Mouse (Mus musculus) lung, postnatal 0 days (tissue): ENCODE measurements around the gene Ntrk3. TPM values are rescaled to one million over a fixed set of nuclear protein-coding genes. Genes with fewer than 3 reads are reported as not detected.
A peak's percentile ranks its signal among the peaks of the same experiment; 100 is the strongest.

Source experiments
- ATAC-seq: fragments of 200-750 bp; cut with Nextera tagmentation; 2 replicates; pipeline ENCODE4 v1.8.0; 2017; ENCODE audit warnings: moderate library complexity
- DNase-seq: peaks from one replicate; pipeline ENCODE4 v3.0.0-alpha.2; 2016; ENCODE audit warnings: low spot score
- H3K27ac ChIP-seq: fragments of 300-500 bp; sonication (generic); 2 replicates; pipeline ENCODE4 v1.5.1; 2014; ENCODE audit warnings: antibody characterized with exemption, mild to moderate bottlenecking, low read length, mixed read lengths
- H3K27me3 ChIP-seq: fragments of 300-500 bp; sonication (generic); replicated peaks from 2 replicates; pipeline ENCODE4 v1.6.1; 2014; ENCODE audit warnings: low read length, mixed read lengths; ENCODE audit not compliant: insufficient read depth
- H3K36me3 ChIP-seq: fragments of 300-500 bp; sonication (generic); 2 replicates; pipeline ENCODE4 v1.6.1; 2014; ENCODE audit warnings: low read length, mixed read lengths; ENCODE audit not compliant: insufficient read depth
- H3K4me1 ChIP-seq: fragments of 300-500 bp; sonication (generic); 2 replicates; pipeline ENCODE4 v1.6.1; 2014; ENCODE audit warnings: antibody characterized with exemption, low read depth, low read length, mixed read lengths; ENCODE audit not compliant: insufficient read depth
- H3K4me2 ChIP-seq: fragments of 300-500 bp; sonication (generic); replicated peaks from 2 replicates; pipeline ENCODE4 v1.6.1; 2014; ENCODE audit warnings: low read depth, mild to moderate bottlenecking, low read length, moderate library complexity, mixed read lengths
- H3K4me3 ChIP-seq: fragments of 300-500 bp; sonication (generic); 2 replicates; pipeline ENCODE4 v1.5.1; 2014; ENCODE audit warnings: low read depth, low read length
- H3K9ac ChIP-seq: fragments of 300-500 bp; sonication (generic); replicated peaks from 2 replicates; pipeline ENCODE4 v1.6.1; 2014; ENCODE audit warnings: low read depth, mild to moderate bottlenecking
- H3K9me3 ChIP-seq: fragments of 300-500 bp; sonication (generic); 2 replicates; pipeline ENCODE4 v1.6.1; 2016; ENCODE audit warnings: low read length, mixed read lengths
- CTCF ChIP-seq: IDR thresholded peaks from 2 replicates; pipeline ENCODE4 v1.5.1; 2016; ENCODE audit warnings: antibody characterized with exemption, mild to moderate bottlenecking
- EP300 ChIP-seq: IDR thresholded peaks from 2 replicates; pipeline ENCODE4 v1.6.1; 2016; ENCODE audit warnings: antibody characterized with exemption, mild to moderate bottlenecking, control low read depth
- WGBS: fragments of 180-500 bp; shearing (Covaris S2); extraction: QIAGEN DNeasy Blood & Tissue Kit; methylation state at CpG from one replicate; pipeline ENCODE4 v1.1.7; 2014; 5-methylcytosine and 5-hydroxymethylcytosine counted together
- polyA plus RNA-seq: library from polyadenylated mRNA; unstranded; fragments of >200 nt; fragmentation: Nextera tagmentation; extraction: Ambion mirVana; gene quantifications from 2 replicates; pipeline ENCODE4 v1.2.1, GENCODE M21; 2015

Gene Ntrk3
- polyA plus RNA-seq, 1 experiment from 2014 or later, result 1.3 TPM

- no peaks in the 10 kb centered on the region for H3K36me3 ChIP-seq
- peaks cover 49% of the 10 kb centered on the region for H3K27me3 ChIP-seq
- no peak overlapping the region for H3K4me3 ChIP-seq
- WGBS, result 16% methylated on average over 5 of the region's 5 CpGs
- no peak for ATAC-seq
- no peaks in the 10 kb centered on the region for H3K9me3 ChIP-seq
- no peak overlapping the region for H3K4me2 ChIP-seq
- no peak overlapping the region for H3K27ac ChIP-seq
- TF ChIP-seq EP300, result no peak
- no peak for TF ChIP-seq CTCF
- H3K9ac ChIP-seq, result no peak overlapping the region
- DNase-seq, result no peak
- H3K4me1 ChIP-seq, result no peaks in the 10 kb centered on the region
Measured at GRCm38 (mm10) chr7:78576169-78576568, 161.6 kb downstream of the Ntrk3 start.

GRCm38 (mm10) chr7:78575556-78575955, 162.3 kb downstream of the Ntrk3 start:
- H3K4me3 ChIP-seq, result no peak overlapping the region
- ATAC-seq, result no peak
- H3K27me3 ChIP-seq, result peaks cover 49% of the 10 kb centered on the region
- H3K4me2 ChIP-seq, result no peak overlapping the region
- WGBS, result 21% methylated on average over 3 of the region's 3 CpGs
- TF ChIP-seq EP300, result no peak
- TF ChIP-seq CTCF, result no peak
- H3K27ac ChIP-seq, result no peak overlapping the region
- no peaks in the 10 kb centered on the region for H3K36me3 ChIP-seq
- DNase-seq, result no peak
- no peak overlapping the region for H3K9ac ChIP-seq
- H3K4me1 ChIP-seq, result no peaks in the 10 kb centered on the region
- no peaks in the 10 kb centered on the region for H3K9me3 ChIP-seq

GRCm38 (mm10) chr7:78571196-78571595, 166.6 kb downstream of the Ntrk3 start:
- DNase-seq (no peak), ATAC-seq (no peak)
- H3K9me3 ChIP-seq, result no peaks in the 10 kb centered on the region
- H3K9ac ChIP-seq, result no peak overlapping the region
- no peak overlapping the region for H3K4me2 ChIP-seq
- TF ChIP-seq CTCF, result no peak
- no peak for TF ChIP-seq EP300
- no peak overlapping the region for H3K27ac ChIP-seq
- no peaks in the 10 kb centered on the region for H3K36me3 ChIP-seq
- 69% methylated on average over 2 of the region's 2 CpGs for WGBS
- no peak overlapping the region for H3K4me3 ChIP-seq
- no peaks in the 10 kb centered on the region for H3K4me1 ChIP-seq
- peaks cover 8% of the 10 kb centered on the region for H3K27me3 ChIP-seq

GRCm38 (mm10) chr7:78569255-78569618, 168.6 kb downstream of the Ntrk3 start:
- WGBS, result 7% methylated on average over 5 of the region's 5 CpGs
- Histone ChIP-seq H3K9me3 (no peaks in the 10 kb centered on the region), H3K27me3 (no peaks in the 10 kb centered on the region), H3K4me2 (0 out of 2 replicates have a peak overlapping the region, but pooled peaks have one; percentile 6), H3K4me1 (no peaks in the 10 kb centered on the region), H3K27ac (no peak overlapping the region), H3K36me3 (no peaks in the 10 kb centered on the region), H3K4me3 (no peak overlapping the region), H3K9ac (no peak overlapping the region)
- DNase-seq (no peak), ATAC-seq (no peak)
- TF ChIP-seq EP300, result no peak
- no peak for TF ChIP-seq CTCF

- TF ChIP-seq CTCF, result peak; percentile 87
- TF ChIP-seq EP300, result no peak
- Histone ChIP-seq H3K4me3 (no peak overlapping the region), H3K9ac (no peak overlapping the region), H3K36me3 (no peaks in the 10 kb centered on the region), H3K27ac (no peak overlapping the region), H3K27me3 (no peaks in the 10 kb centered on the region), H3K4me1 (no peaks in the 10 kb centered on the region), H3K4me2 (0 out of 2 replicates have a peak overlapping the region, but pooled peaks have one; percentile 6), H3K9me3 (no peaks in the 10 kb centered on the region)
- WGBS, result 14% methylated on average over 16 of the region's 16 CpGs
- DNase-seq (peak; percentile 78), ATAC-seq (no peak)
Measured at GRCm38 (mm10) chr7:78568411-78569254, 169.2 kb downstream of the Ntrk3 start.

- peak; percentile 34 for DNase-seq
- Histone ChIP-seq H3K9me3 (no peaks in the 10 kb centered on the region), H3K27me3 (no peaks in the 10 kb centered on the region), H3K36me3 (no peaks in the 10 kb centered on the region), H3K4me2 (no peak overlapping the region), H3K27ac (no peak overlapping the region), H3K4me3 (no peak overlapping the region), H3K9ac (no peak overlapping the region), H3K4me1 (no peaks in the 10 kb centered on the region)
- ATAC-seq, result no peak
- TF ChIP-seq CTCF (peak; percentile 78), EP300 (no peak)
- 53% methylated on average over 3 of the region's 3 CpGs for WGBS
Measured at GRCm38 (mm10) chr7:78566617-78567016, 171.2 kb downstream of the Ntrk3 start.
